Mouse (Mus musculus) adipocyte (in vitro differentiated cells): ENCODE data around the gene Pcp2.
"Not testable (repeated sequence)": the region's sequence is repeated elsewhere in the genome, so short reads cannot be mapped to it uniquely, and the experiment has no call there.

Source experiments
- DNase-seq: peaks from one replicate; pipeline ENCODE4 v3.0.0-alpha.2; 2016; ENCODE audit warnings: low spot score

The Pcp2 gene

GRCm38 (mm10) chr8:3621199-3621970 lies 4.0 kb downstream of the Pcp2 start, which contains the start of the genes Xab2 and Pet100:
TSS of gene Xab2 (minus strand) at chr8:3621316.
TSS of gene Pet100 (plus strand) at chr8:3621548.
- peak; percentile 100 for DNase-seq

GRCm38 (mm10) chr8:3609816-3610150 lies 15.6 kb downstream of the Pcp2 start:
- DNase-seq = no peak

- peak; percentile 54 for DNase-seq
Measured at GRCm38 (mm10) chr8:3609046-3609815, 16.1 kb downstream of the Pcp2 start.

- no peak for DNase-seq
Measured at GRCm38 (mm10) chr8:3607822-3608221, 17.5 kb downstream of the Pcp2 start.

GRCm38 (mm10) chr8:3606593-3606992 lies 18.8 kb downstream of the Pcp2 start:
- no peak for DNase-seq

- DNase-seq = no peak
Measured at GRCm38 (mm10) chr8:3603439-3603838, 21.9 kb downstream of the Pcp2 start.

GRCm38 (mm10) chr8:3600401-3600800 lies 24.9 kb downstream of the Pcp2 start:
- peak; percentile 94 for DNase-seq

GRCm38 (mm10) chr8:3599219-3599618 lies 26.1 kb downstream of the Pcp2 start:
- DNase-seq = no peak

GRCm38 (mm10) chr8:3598054-3598453 lies 27.3 kb downstream of the Pcp2 start:
- DNase-seq = no peak

GRCm38 (mm10) chr8:3594466-3594865 lies 30.9 kb downstream of the Pcp2 start:
- DNase-seq = no peak

GRCm38 (mm10) chr8:3593470-3593869 lies 31.9 kb downstream of the Pcp2 start:
- peak; percentile 70 for DNase-seq

- no peak for DNase-seq
Measured at GRCm38 (mm10) chr8:3588258-3588633, 37.1 kb downstream of the Pcp2 start.

GRCm38 (mm10) chr8:3587391-3588257 lies 37.7 kb downstream of the Pcp2 start:
- no peak for DNase-seq

GRCm38 (mm10) chr8:3586993-3587390 lies 38.4 kb downstream of the Pcp2 start, which contains the start of gene Camsap3:
TSS of gene Camsap3 (plus strand) at chr8:3587293.
- DNase-seq = no peak

- no peak for DNase-seq
Measured at GRCm38 (mm10) chr8:3586452-3586851, 38.9 kb downstream of the Pcp2 start.

GRCm38 (mm10) chr8:3581961-3582360 lies 43.4 kb downstream of the Pcp2 start:
- not testable (repeated sequence) for DNase-seq

- DNase-seq = no peak
Measured at GRCm38 (mm10) chr8:3579390-3580364, 45.7 kb downstream of the Pcp2 start.

GRCm38 (mm10) chr8:3576211-3576960 lies 49.0 kb downstream of the Pcp2 start:
- no peak for DNase-seq

- no peak for DNase-seq
Measured at GRCm38 (mm10) chr8:3574546-3574945, 50.8 kb downstream of the Pcp2 start.
